Mouse (Mus musculus) frontal cortex, postnatal 25 days (tissue): ENCODE results near the gene 1700125H20Rik.
"Not testable (repeated sequence)": the region's sequence is repeated elsewhere in the genome, so short reads cannot be mapped to it uniquely, and the experiment has no call there.

Source experiments
- DNase-seq, 2 experiments: peaks; one replicate each; pipeline ENCODE4 v3.0.0; 2022; ENCODE audit warnings: low spot score in 2 of 2

1700125H20Rik gene

GRCm38 (mm10) chr11:85170058-85170740, at the start of gene 1700125H20Rik:
TSS of gene 1700125H20Rik (plus strand) at chr11:85170404.
- peak; percentile 74 to 75 for DNase-seq

DNA sequence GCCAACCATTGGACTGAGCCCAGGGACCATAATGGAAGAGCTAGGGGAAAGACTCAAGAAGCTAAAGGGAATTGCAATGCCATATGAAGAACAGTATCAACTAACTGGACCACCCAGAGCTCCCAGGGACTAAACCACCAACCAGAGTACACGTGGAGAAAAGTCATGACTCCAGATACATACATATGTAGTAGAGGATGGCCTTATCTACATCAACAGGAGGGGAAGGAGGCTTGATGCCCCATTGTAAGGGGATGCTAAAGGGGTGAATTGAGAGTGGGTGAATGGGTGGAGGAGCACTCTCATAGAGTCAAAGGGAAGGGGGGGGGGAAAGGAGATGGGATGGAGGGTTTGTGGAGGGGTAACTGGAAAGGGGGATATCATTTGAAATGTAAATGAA, 48.1 kb upstream of the 1700125H20Rik start:
- no peak for DNase-seq

GRCm38 (mm10) chr11:85123267-85123992, 46.8 kb upstream of the 1700125H20Rik start:
- no peak for DNase-seq

- DNase-seq = no peak
Measured at GRCm38 (mm10) chr11:85126257-85127102, 43.7 kb upstream of the 1700125H20Rik start.

DNA sequence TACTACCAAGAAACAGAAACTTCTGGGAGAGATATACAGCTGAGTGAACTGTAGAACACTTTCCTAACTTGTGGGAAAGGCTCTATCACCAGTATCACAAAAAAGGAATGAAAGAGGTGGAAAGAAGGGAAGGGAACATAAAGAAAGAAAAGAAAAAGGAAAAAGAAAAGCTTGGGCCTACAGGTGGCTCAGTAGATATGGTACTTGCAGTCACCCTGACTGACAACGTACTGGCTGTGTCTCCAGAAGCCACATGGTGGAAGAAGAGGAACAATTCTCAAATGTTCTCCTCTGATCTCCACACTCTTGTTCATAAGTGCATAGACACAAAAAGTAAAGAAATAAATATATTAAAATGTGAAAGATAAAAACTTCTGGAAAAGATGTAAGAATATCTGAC, 41.3 kb upstream of the 1700125H20Rik start:
- DNase-seq = no peak

GRCm38 (mm10) chr11:85131542-85131941, 38.7 kb upstream of the 1700125H20Rik start:
- DNase-seq = no peak

DNA sequence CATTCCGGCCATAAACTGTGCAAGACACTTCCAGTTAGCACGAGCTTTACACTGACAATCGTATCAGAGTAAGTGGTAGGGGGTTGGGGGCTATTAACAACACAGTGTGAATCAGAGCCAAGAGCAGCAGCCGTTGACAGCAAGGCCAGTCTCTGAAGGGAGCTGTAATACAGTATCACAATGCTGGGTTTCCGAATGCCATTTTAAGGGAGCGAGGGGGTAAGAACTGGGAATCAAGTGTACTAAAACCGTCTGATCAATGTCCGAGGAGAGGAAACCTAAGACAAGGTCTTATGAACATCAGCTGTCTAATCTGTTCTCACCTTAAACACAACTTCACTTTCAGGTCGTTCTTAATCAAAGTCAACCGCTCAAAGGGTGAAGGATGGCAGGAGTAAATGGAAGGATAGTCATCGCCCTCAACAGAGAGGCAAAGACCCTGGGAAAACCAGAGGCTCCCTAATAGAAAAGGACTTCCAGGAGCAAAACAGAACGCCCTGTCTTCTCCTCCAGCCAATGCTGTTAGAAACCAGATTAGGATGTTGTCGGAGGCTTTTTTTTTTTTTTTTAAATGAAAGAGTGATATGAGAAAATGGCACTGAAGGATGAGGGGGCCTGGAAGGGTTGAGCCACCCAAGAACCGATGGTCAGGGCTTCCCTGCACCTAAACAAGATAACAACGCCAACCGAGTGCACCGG, 31.3 kb upstream of the 1700125H20Rik start:
- DNase-seq = peak in 1 of 2 experiments; percentile 7

DNA sequence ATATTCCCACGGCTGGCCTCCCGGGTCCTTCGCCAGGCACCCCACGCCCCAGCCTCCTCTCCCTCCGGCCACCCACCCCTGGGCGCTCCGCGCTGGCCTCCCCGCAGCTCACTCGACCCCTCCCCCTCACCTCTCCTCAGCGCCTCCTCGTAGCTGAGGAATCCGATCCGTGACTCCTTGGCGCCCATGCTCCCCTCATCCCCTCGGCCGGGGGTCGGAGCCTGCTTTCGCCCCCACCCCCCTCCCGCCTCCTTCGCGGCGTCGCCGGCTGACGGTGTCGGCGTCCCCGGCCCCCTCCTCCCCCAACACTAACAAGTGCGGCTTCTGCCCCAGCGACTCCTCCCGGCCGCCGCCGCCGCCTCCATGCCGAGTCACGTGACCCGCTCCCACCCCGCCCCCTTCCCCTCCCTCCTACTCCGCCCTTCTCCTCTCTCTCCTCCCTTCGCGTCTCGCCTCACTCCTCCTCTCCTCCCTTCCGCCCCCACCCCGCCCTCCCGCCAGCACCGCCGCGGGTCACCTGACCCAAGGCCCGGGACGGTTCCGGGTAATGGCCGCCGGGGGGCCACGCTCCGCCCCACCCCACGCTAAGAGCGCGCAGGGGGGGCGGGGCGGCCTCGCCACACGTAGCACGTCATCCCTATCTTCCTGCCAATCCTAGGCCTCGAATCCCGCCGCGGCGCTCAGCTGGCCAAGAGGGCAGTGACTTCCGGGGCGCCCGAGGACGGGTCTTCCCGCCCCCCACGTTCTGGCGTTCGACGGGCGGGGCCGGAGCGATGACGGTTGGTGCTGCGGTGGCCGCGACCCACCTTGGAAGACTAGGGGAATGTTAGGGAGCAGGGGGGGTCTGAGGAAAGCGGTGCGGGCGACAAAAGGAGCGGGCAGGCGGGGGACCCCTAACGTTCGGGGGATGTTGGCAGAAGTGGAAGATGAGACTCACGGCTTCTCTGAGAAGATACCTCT, 30.3 kb upstream of the 1700125H20Rik start, which contains the start of gene Usp32:
Gene Usp32 (minus strand): TSS at position 581 of the 960 bp plus-strand sequence.
- DNase-seq = peak; percentile 89 to 94

DNA sequence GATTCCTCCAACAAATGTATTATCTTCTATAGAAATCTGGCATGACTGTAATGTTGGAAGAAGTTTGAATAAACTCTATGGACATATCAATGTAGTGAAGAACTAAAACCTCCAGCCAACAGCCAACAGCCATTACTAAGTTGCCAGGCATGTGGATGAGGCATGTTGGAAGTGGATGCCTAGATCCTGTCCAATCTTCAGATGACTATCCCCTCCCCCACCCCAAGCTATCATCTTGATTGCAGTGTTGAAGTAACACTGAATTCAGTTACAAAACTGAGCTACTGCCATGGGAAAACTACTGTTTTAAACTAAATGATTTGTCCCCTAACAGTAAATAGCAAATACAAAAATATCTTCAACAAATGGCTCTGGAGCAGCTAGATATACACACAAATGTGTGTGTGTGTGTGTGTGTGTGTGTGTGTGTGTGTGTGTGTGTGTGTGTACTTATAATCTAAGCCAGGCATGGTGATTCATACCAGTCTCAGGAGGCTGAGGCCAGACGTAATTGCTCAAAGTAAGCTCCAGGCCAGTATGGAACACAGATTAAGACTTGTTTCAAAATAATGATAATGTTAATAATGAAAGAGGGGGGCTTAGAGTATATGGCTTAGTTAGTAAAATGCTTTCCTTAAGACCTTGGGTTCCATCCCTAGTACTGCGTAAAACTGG, 17.8 kb upstream of the 1700125H20Rik start:
- DNase-seq = no peak

DNA sequence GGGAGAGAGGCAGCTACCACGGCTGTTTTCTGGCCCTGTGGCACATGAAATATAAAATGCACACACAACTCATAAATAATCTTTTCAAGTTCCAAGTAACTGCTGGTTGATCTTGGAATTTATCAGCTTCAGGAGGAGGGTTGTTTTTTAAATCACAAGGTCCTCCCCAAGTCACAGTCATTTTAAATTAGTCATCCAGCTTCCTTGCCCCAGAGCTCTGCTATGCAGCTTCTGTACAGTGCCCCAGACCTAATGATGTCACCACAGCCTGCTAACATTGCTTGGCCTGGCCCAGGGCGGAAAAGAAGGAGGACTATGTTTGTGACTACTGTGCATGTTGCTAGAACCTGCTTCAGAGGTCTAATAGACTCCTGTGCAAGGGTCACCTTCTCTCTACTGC, 12.9 kb upstream of the 1700125H20Rik start:
- DNase-seq = no peak

DNA sequence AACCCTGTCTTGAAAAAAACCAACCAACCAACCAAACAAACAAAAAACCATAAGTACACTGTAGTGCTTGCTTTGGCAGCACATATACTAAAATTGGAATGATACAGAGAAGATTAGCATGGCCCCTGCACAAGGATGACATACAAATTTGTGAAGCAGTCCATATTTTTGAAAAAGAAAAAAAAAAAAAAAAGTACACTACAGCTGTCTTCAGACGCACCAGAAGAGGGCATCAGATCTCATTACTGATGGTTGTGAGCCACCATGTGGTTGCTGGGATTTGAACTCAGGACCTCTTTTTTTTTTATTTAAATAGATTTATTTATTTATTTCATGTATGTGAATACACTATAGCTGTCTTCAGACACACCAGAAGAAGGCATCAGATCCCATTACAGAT, 7.2 kb upstream of the 1700125H20Rik start:
- DNase-seq = not testable (repeated sequence)

- no peak for DNase-seq
Measured at GRCm38 (mm10) chr11:85164371-85164770, 5.8 kb upstream of the 1700125H20Rik start.

DNA sequence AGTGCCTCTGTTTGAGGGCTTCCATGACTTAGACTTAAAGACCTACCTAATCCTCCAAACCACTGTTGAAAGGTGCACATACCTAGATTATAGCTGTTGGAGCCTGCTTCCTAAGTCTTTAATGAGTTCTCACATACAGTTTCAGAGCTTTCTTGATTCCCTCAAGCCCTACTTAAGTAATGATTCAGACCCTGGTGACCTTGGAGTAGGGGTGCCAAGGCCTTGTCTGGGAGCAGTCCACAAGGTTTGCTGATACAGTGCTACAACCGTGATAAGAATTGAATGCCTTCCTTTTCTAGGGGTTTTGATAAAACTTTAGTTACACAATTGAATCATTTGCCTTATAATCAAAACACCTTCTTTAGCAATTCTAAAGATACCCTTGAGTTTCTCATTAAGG, 2.7 kb upstream of the 1700125H20Rik start:
- no peak for DNase-seq

DNA sequence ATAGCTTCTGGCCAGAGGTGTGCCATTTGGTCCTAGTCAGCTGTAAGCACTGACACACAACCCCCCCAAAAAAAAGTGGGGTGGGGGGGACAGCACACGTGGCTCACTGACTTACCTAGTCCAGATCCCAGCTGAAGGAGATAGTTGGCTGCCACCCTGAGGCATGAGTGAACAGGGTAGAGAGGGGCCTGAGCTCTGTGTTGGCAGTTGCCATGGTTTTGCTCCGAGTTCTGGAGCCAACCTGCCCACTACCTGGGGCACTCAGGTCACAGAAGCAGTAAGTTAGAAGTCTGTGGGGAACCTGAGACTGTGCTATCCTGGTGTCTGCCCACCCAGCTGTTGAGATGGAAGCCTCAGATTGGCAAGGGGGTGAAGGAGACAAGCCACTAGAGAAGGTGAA, 629 bp downstream of the 1700125H20Rik start:
- no peak for DNase-seq

- DNase-seq = no peak
Measured at GRCm38 (mm10) chr11:85175941-85176340, 5.7 kb downstream of the 1700125H20Rik start.

DNA sequence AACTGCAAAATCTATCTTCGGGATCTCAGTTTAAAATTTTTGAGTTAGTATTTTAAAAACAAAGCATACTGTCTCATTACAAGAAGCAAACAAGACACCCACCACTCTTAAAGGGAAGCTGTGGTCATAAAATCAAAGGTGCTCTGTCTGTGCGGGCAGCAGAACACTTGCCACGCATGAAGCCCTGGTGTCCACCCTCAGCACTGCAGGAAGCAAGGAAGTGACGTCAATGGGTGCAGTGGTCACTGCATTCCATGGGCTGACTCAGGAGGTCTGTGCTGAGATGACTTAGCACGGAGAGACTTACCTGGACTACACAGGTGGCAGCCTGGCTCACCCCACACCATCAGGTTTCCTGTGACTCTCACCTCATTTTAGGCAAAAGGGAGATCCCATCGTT, 7.6 kb downstream of the 1700125H20Rik start:
- no peak for DNase-seq

DNA sequence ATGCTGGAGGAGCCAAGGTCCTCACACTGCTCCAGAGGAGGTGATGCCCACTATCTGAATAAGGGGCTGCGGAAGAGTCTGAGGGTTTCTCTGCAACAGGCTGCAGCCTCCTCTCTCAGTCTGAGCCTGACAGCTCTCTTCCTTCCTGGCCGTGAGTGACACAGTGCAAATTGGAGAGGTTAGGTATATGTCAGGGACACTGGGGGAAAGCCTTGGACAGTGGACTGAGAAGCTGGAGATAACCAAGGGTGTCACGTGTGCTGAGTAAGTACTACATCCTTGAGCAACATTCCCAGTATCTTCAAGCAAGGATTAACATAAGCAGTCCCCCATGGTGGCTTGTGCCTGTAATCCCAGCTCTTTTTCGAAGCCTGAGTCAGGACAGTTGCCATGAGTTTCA, 8.2 kb downstream of the 1700125H20Rik start:
- DNase-seq = no peak

DNA sequence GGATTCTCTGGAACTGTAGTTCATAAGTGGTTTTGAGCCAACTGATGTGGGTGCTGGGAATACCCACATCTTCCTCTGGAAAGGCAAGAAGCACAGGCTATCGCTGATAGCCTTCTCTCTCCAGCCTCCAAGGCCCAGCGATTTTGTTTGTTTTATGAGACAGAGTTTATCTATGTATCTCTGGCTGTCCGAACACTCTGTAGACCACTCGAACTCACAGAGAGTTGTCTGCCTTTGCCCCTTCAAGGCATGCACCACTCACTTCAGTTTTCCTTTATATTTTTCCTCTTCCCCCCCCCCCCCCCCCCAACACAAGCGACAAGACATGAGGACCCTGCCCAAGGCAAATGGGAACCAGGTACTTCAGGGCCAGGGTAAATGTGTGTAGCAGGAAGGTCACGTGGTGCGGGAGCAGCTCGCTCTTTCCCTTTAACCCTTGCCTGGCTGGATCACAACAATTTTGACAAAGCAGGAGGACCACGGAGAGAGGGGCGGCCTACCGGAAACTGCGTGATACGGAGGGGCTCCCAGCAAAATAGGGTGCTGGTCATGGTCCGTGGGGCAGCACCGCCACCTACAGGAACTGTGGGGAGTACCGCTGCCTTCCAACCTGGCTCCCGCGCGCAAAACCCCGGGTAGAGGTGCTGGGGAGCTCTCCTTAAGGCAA, 12.5 kb downstream of the 1700125H20Rik start:
- peak; percentile 37 to 62 for DNase-seq

GRCm38 (mm10) chr11:85183284-85183779, 13.1 kb downstream of the 1700125H20Rik start:
- no peak for DNase-seq
